Mouse (Mus musculus) T-helper 1 cell (primary cell): Measurements from ENCODE around the gene Dmkn.

ENCODE experiments used
- in situ Hi-C: fragments of 300-600 bp; cut with MboI, MseI; formaldehyde crosslinking; loops from one replicate; pipeline ENCODE4 v1.15.1; 2025; ENCODE audit warnings: high pct_unique_total_duplicates

Dmkn gene

GRCm38 (mm10) chr7:30761769-30762352 is 1.7 kb upstream of the Dmkn start:
- in situ Hi-C loops, result no loop called here

- in situ Hi-C loops, result no loop called here
Observed at GRCm38 (mm10) chr7:30765173-30765572, 1.6 kb downstream of the Dmkn start.

GRCm38 (mm10) chr7:30766408-30766807 is 2.9 kb downstream of the Dmkn start:
- in situ Hi-C loops, result no loop called here

- in situ Hi-C loops, result no loop called here
Observed at GRCm38 (mm10) chr7:30769236-30769635, 5.7 kb downstream of the Dmkn start.

- in situ Hi-C loops, result no loop called here
Observed at GRCm38 (mm10) chr7:30776104-30776503, 12.5 kb downstream of the Dmkn start.

- in situ Hi-C loops, result no loop called here
Observed at GRCm38 (mm10) chr7:30777081-30777579, 13.6 kb downstream of the Dmkn start.

- in situ Hi-C loops, result no loop called here
Observed at GRCm38 (mm10) chr7:30777911-30778310, 14.4 kb downstream of the Dmkn start.

GRCm38 (mm10) chr7:30781792-30782191 is 18.2 kb downstream of the Dmkn start:
- in situ Hi-C loops, result no loop called here

GRCm38 (mm10) chr7:30782658-30783057 is 19.1 kb downstream of the Dmkn start:
- in situ Hi-C loops, result no loop called here

- in situ Hi-C loops, result no loop called here
Observed at GRCm38 (mm10) chr7:30785154-30785553, 21.6 kb downstream of the Dmkn start.

GRCm38 (mm10) chr7:30785721-30786546 is 22.4 kb downstream of the Dmkn start:
- in situ Hi-C loops, result no loop called here

GRCm38 (mm10) chr7:30787377-30788022 is 23.9 kb downstream of the Dmkn start, which contains the start of gene Krtdap:
Krtdap (plus strand) TSS chr7:30787896.
- in situ Hi-C loops, result no loop called here

GRCm38 (mm10) chr7:30790141-30790540 is 26.6 kb downstream of the Dmkn start:
- in situ Hi-C loops, result no loop called here

- in situ Hi-C loops, result no loop called here
Observed at GRCm38 (mm10) chr7:30791921-30792320, 28.4 kb downstream of the Dmkn start.

- in situ Hi-C loops, result no loop called here
Observed at GRCm38 (mm10) chr7:30794921-30795320, 31.4 kb downstream of the Dmkn start.

GRCm38 (mm10) chr7:30796790-30797189 is 33.2 kb downstream of the Dmkn start:
- in situ Hi-C loops, result no loop called here

GRCm38 (mm10) chr7:30800653-30801052 is 37.1 kb downstream of the Dmkn start:
- in situ Hi-C loops, result no loop called here

- in situ Hi-C loops, result no loop called here
Observed at GRCm38 (mm10) chr7:30803256-30803655, 39.7 kb downstream of the Dmkn start.

GRCm38 (mm10) chr7:30804026-30804715 is 40.6 kb downstream of the Dmkn start:
- in situ Hi-C loops, result no loop called here

GRCm38 (mm10) chr7:30805924-30806323 is 42.4 kb downstream of the Dmkn start:
- in situ Hi-C loops, result no loop called here

GRCm38 (mm10) chr7:30810319-30810718 is 46.8 kb downstream of the Dmkn start:
- in situ Hi-C loops, result loop anchor here (5.0 kb wide), 1 partner anchor 52 kb away; the partner anchor contains the start of gene Ffar1
